Mouse (Mus musculus) embryonic facial prominence, embryonic 10.5 days (tissue): ENCODE measurements at regions not wholly inside any gene's neighbourhood (a gene's known extent, or its start where the extent isn't known, plus 50 kb on each side); places are given as distances from the start of the nearest gene placed in this dataset.

Experiments
- DNase-seq: peaks from one replicate; pipeline ENCODE4 v3.0.0-alpha.2; 2017; ENCODE audit warnings: low spot score
- H3K27ac ChIP-seq: fragments of 300-500 bp; sonication (generic); replicated peaks from 2 replicates; pipeline ENCODE4 v1.5.1; 2016; ENCODE audit warnings: mild to moderate bottlenecking
- H3K27me3 ChIP-seq: fragments of 300-500 bp; sonication (generic); replicated peaks from 2 replicates; pipeline ENCODE4 v1.6.1; 2016; ENCODE audit warnings: low read depth, mild to moderate bottlenecking; ENCODE audit not compliant: poor library complexity, severe bottlenecking
- H3K36me3 ChIP-seq: fragments of 300-500 bp; sonication (generic); replicated peaks from 2 replicates; pipeline ENCODE4 v1.6.1; 2016; ENCODE audit warnings: mild to moderate bottlenecking, moderate library complexity
- H3K4me1 ChIP-seq: fragments of 300-500 bp; sonication (generic); 2 replicates; pipeline ENCODE4 v1.6.1; 2016
- H3K4me3 ChIP-seq: fragments of 300-500 bp; sonication (generic); 2 replicates; pipeline ENCODE4 v1.5.1; 2016; ENCODE audit warnings: mild to moderate bottlenecking, moderate library complexity
- H3K9me3 ChIP-seq: fragments of 300-500 bp; sonication (generic); 2 replicates; pipeline ENCODE4 v1.6.1; 2016; ENCODE audit warnings: mild to moderate bottlenecking
- WGBS: fragments of 180-500 bp; shearing (Covaris S2); methylation state at CpG from one replicate; pipeline ENCODE4 v1.1.7; 2016; 5-methylcytosine and 5-hydroxymethylcytosine counted together

DNA sequence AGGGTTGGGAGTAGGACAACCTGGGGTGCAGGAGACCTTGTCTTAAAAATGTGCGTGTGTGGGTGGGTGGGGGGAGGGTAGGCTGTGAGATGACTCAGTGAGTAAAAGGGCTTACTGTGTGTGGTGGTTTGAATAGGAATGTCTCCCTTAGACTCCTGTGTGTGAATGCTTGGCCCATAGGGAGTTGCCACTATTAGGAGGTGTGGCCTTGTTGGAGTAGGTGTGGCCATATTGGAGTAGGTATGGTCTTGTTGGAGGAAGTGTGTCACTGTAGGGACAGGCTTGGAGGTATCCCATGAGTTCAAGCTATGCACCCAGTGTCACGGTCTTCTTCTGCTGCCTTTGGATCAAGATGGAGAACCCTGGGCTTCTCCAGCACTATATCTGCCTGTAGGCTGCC lies 96.2 kb downstream of the Asb1 start:
- Histone ChIP-seq H3K36me3 (no peaks in the 10 kb centered on the region), H3K4me3 (no peak overlapping the region), H3K27ac (no peak overlapping the region), H3K27me3 (no peaks in the 10 kb centered on the region), H3K9me3 (no peaks in the 10 kb centered on the region), H3K4me1 (peaks cover 12% of the 10 kb centered on the region)
- DNase-seq: no peak
- 94% methylated on average over 2 of the region's 2 CpGs for WGBS

GRCm38 (mm10) chr1:91640551-91640950 lies 100.2 kb downstream of the Asb1 start:
- Histone ChIP-seq H3K27ac (no peak overlapping the region), H3K9me3 (no peaks in the 10 kb centered on the region), H3K36me3 (no peaks in the 10 kb centered on the region), H3K4me3 (no peak overlapping the region), H3K4me1 (no peaks in the 10 kb centered on the region), H3K27me3 (no peaks in the 10 kb centered on the region)
- WGBS: 72% methylated on average over 5 of the region's 5 CpGs
- DNase-seq: no peak

- no peak overlapping the region for H3K27ac ChIP-seq
These were observed 118.7 kb downstream of the Asb1 start for GRCm38 (mm10) chr1:91658991-91659441.

DNA sequence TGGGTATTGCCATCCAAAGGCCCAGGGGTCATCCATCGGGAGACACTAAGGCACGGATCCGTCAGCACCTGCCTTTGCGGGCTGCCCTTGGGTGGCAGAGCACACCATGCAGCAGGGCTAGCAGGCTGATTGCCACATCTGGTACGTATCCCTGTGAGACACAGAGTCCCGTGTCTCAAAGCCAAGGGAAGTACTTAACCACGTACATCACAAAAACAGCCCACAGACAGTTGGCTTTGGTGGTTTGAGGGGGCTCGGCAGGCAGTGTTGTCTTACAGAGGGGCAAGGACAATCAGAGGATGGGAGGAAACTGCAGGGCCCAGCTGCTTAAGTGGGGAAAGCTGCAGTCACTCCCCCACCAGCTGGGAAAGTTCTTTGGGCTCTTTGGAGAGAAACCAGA lies 119.1 kb downstream of the Asb1 start:
- DNase-seq: no peak
- no peaks in the 10 kb centered on the region for H3K36me3 ChIP-seq
- WGBS: 87% methylated on average over 8 of the region's 8 CpGs
- no peaks in the 10 kb centered on the region for H3K9me3 ChIP-seq
- no peaks in the 10 kb centered on the region for H3K27me3 ChIP-seq
- H3K4me3 ChIP-seq: no peak overlapping the region
- peaks cover 9% of the 10 kb centered on the region; the same call in 1 of the 2 replicates for H3K4me1 ChIP-seq
- no peak overlapping the region for H3K27ac ChIP-seq

More at GRCm38 (mm10) chr1:91658991-91659441, 118.7 kb downstream of the Asb1 start:
- Histone ChIP-seq H3K9me3 (no peaks in the 10 kb centered on the region), H3K4me1 (peaks cover 9% of the 10 kb centered on the region; the same call in 1 of the 2 replicates), H3K27me3 (no peaks in the 10 kb centered on the region), H3K36me3 (no peaks in the 10 kb centered on the region), H3K4me3 (no peak overlapping the region)
- 86% methylated on average over 15 of the region's 15 CpGs for WGBS
- peak; percentile 28 for DNase-seq

DNA sequence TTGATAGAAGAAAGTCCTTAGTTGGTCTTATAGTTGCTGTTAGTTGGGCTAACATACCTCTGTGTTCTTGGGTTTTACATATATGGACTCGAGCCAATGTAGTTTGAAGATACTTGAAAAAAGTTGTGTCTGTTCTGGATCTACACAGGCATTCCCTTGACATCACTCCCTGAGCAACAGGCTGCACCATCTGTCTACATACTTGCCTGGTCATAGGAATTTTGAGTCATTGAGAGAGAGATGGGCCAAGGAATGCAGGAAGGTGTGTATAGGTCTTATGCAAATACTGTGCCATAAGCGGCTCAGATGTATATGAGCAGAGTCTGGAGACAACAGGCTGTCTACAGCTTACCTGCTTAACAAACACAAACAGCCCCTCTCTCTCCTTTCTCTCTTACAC lies 122.9 kb downstream of the Asb1 start:
- Histone ChIP-seq H3K9me3 (peaks cover 3% of the 10 kb centered on the region; the same call in 1 of the 2 replicates), H3K27ac (no peak overlapping the region), H3K36me3 (no peaks in the 10 kb centered on the region), H3K27me3 (no peaks in the 10 kb centered on the region), H3K4me1 (peaks cover 16% of the 10 kb centered on the region), H3K4me3 (no peak overlapping the region)
- 87% methylated on average over 2 of the region's 2 CpGs for WGBS
- DNase-seq: no peak

DNA sequence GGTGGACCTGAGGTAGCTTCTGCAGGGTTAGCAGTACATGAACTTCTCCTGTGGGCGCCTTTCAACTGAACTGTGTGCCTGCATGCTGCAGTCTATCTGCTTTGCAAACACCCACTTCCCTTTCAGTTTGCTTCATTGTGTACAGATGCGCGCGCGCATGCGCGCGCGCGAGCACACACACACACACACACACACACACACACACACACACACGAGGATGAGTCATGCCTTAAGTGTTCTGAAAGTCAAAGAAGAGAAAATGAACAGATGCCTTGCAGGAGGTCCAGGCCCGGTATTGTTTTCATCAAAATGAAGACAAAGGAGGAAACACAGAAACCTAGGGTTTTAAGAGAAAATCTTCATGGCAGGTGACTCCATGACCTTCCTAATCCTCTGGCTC lies 124.3 kb downstream of the Asb1 start:
- H3K9me3 ChIP-seq: peaks cover 3% of the 10 kb centered on the region; the same call in 1 of the 2 replicates
- no peaks in the 10 kb centered on the region for H3K27me3 ChIP-seq
- WGBS: 86% methylated on average over 10 of the region's 12 CpGs
- H3K27ac ChIP-seq: no peak overlapping the region
- H3K4me3 ChIP-seq: no peak overlapping the region
- peaks cover 16% of the 10 kb centered on the region for H3K4me1 ChIP-seq
- no peaks in the 10 kb centered on the region for H3K36me3 ChIP-seq
- DNase-seq: no peak

GRCm38 (mm10) chr1:91668530-91668929 lies 128.2 kb downstream of the Asb1 start:
- H3K4me3 ChIP-seq: no peak overlapping the region
- 46% methylated on average over 6 of the region's 6 CpGs for WGBS
- DNase-seq: peak; percentile 40
- H3K4me1 ChIP-seq: peaks cover 23% of the 10 kb centered on the region
- H3K27ac ChIP-seq: peak overlapping the region; percentile 63
- peaks cover 3% of the 10 kb centered on the region; the same call in 1 of the 2 replicates for H3K9me3 ChIP-seq
- no peaks in the 10 kb centered on the region for H3K27me3 ChIP-seq
- no peaks in the 10 kb centered on the region for H3K36me3 ChIP-seq

- Histone ChIP-seq H3K27me3 (no peaks in the 10 kb centered on the region), H3K4me1 (peaks cover 20% of the 10 kb centered on the region), H3K27ac (no peak overlapping the region), H3K4me3 (no peak overlapping the region), H3K36me3 (no peaks in the 10 kb centered on the region), H3K9me3 (peaks cover 3% of the 10 kb centered on the region; the same call in 1 of the 2 replicates)
- no peak for DNase-seq
- 76% methylated on average over 13 of the region's 13 CpGs for WGBS
These were observed 130.3 kb upstream of the Twist2 start for GRCm38 (mm10) chr1:91670980-91671379.

DNA sequence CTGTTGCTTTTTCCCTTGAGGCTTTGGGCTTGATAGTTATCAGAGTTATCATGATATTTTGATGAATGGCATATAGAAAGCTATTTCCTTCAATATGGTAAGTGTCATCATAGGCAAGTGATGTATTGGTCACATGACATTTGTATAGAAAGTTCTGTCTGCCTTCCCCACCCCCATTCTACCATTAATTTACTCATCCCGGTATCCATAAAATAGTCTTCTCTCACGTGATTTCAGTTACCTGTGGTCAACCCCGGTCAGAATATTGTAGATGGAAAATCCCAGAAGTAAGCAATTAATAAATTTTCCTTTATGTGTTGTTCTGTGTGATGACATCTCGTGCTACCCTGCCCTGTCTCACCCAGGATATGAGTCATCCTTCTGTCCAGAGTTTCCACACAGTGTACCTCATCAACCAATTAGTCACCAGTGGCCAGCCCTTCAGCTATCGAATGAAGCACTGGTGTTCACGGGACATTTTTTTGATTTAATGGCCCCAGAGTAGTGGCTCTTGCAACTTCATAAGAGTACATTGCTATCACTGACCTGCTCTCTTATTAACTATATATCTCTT lies 127.1 kb upstream of the Twist2 start:
- 86% methylated on average over 6 of the region's 6 CpGs for WGBS
- Histone ChIP-seq H3K27ac (no peak overlapping the region), H3K27me3 (no peaks in the 10 kb centered on the region), H3K9me3 (no peaks in the 10 kb centered on the region), H3K4me3 (no peak overlapping the region), H3K36me3 (no peaks in the 10 kb centered on the region), H3K4me1 (peaks cover 12% of the 10 kb centered on the region)
- no peak for DNase-seq

- Histone ChIP-seq H3K9me3 (no peaks in the 10 kb centered on the region), H3K27ac (no peak overlapping the region), H3K4me1 (peaks cover 6% of the 10 kb centered on the region), H3K27me3 (no peaks in the 10 kb centered on the region), H3K4me3 (no peak overlapping the region), H3K36me3 (no peaks in the 10 kb centered on the region)
- 52% methylated on average over 3 of the region's 3 CpGs for WGBS
- DNase-seq: no peak
These were observed 124.2 kb upstream of the Twist2 start for GRCm38 (mm10) chr1:91677062-91677461.

DNA sequence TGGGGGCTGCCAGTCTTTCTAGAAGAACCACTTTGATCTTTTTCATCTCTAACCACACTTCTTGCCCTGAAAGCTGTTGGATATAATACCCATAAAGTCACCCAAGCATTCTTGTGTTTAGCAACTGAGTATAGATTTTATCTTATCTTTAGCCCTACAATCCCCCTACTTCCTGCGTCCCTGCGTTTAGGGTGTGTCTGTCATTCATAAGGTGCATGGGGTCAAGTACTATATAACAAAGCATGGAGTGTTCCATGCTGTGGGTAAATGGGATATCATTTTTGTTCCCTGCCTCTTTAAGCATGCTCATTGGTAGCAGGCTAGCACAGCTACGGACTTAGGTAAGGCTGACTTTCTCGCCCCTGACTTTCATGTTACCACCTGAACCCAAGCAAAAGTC lies 122.5 kb upstream of the Twist2 start:
- peaks cover 6% of the 10 kb centered on the region for H3K4me1 ChIP-seq
- no peak overlapping the region for H3K4me3 ChIP-seq
- DNase-seq: no peak
- 75% methylated on average over 4 of the region's 4 CpGs for WGBS
- no peaks in the 10 kb centered on the region for H3K9me3 ChIP-seq
- H3K27ac ChIP-seq: no peak overlapping the region
- no peaks in the 10 kb centered on the region for H3K27me3 ChIP-seq
- no peaks in the 10 kb centered on the region for H3K36me3 ChIP-seq

- H3K4me1 ChIP-seq: peaks cover 29% of the 10 kb centered on the region
- peak overlapping the region; percentile 8; the same call in 1 of the 2 replicates for H3K27ac ChIP-seq
- no peaks in the 10 kb centered on the region for H3K36me3 ChIP-seq
- no peak overlapping the region for H3K4me3 ChIP-seq
- H3K9me3 ChIP-seq: no peaks in the 10 kb centered on the region
- DNase-seq: peak; percentile 42
- no peaks in the 10 kb centered on the region for H3K27me3 ChIP-seq
- WGBS: 57% methylated on average over 9 of the region's 9 CpGs
These were observed 116.2 kb upstream of the Twist2 start for GRCm38 (mm10) chr1:91685031-91685430.

- H3K9me3 ChIP-seq: no peaks in the 10 kb centered on the region
- no peaks in the 10 kb centered on the region for H3K36me3 ChIP-seq
- H3K27me3 ChIP-seq: no peaks in the 10 kb centered on the region
- DNase-seq: peak; percentile 30
- peak overlapping the region; percentile 27; the same call in 1 of the 2 replicates for H3K27ac ChIP-seq
- H3K4me3 ChIP-seq: no peak overlapping the region
- H3K4me1 ChIP-seq: peaks cover 29% of the 10 kb centered on the region
- 62% methylated on average over 6 of the region's 6 CpGs for WGBS
These were observed 115.5 kb upstream of the Twist2 start for GRCm38 (mm10) chr1:91685789-91686188.
